Mouse (Mus musculus) midbrain, embryonic 11.5 days (tissue): Measurements from ENCODE around the gene Otud7a. TPM values are rescaled to one million over a fixed set of nuclear protein-coding genes. Genes with fewer than 3 reads are reported as not detected.

Experiments
- ATAC-seq: fragments of 200-750 bp; cut with Nextera tagmentation; 2 replicates; pipeline ENCODE4 v1.8.0; 2017; ENCODE audit warnings: moderate TSS enrichment, moderate library complexity; ENCODE audit not compliant: low FRiP score
- DNase-seq: peaks from one replicate; pipeline ENCODE4 v3.0.0; 2015; ENCODE audit warnings: low spot score; ENCODE audit errors: missing footprints
- H3K27ac ChIP-seq: fragments of 300-500 bp; sonication (generic); 2 replicates; pipeline ENCODE4 v1.5.1; 2014; ENCODE audit warnings: low read depth, low read length
- H3K27me3 ChIP-seq: fragments of 300-500 bp; sonication (generic); 2 replicates; pipeline ENCODE4 v1.6.1; 2014; ENCODE audit warnings: mild to moderate bottlenecking, low read length, moderate library complexity, mixed read lengths; ENCODE audit not compliant: control insufficient read depth, insufficient read depth
- H3K36me3 ChIP-seq: fragments of 300-500 bp; sonication (generic); 2 replicates; pipeline ENCODE4 v1.6.1; 2014; ENCODE audit warnings: mild to moderate bottlenecking, low read length, moderate library complexity, mixed read lengths; ENCODE audit not compliant: control insufficient read depth, insufficient read depth
- H3K4me1 ChIP-seq: fragments of 300-500 bp; sonication (generic); 2 replicates; pipeline ENCODE4 v1.6.1; 2014; ENCODE audit warnings: low read length; ENCODE audit not compliant: control insufficient read depth, insufficient read depth
- H3K4me2 ChIP-seq: fragments of 300-500 bp; sonication (generic); 2 replicates; pipeline ENCODE4 v1.6.1; 2014; ENCODE audit warnings: mild to moderate bottlenecking, moderate library complexity
- H3K4me3 ChIP-seq: fragments of 300-500 bp; sonication (generic); 2 replicates; pipeline ENCODE4 v1.5.1; 2014; ENCODE audit warnings: low read depth, low read length
- H3K9ac ChIP-seq: fragments of 300-500 bp; sonication (generic); 2 replicates; pipeline ENCODE4 v1.6.1; 2014; ENCODE audit warnings: low read length
- H3K9me3 ChIP-seq: fragments of 300-500 bp; sonication (generic); 2 replicates; pipeline ENCODE4 v1.6.1; 2016; ENCODE audit warnings: low read length; ENCODE audit not compliant: control insufficient read depth
- WGBS: fragments of 180-500 bp; shearing (Covaris S2); extraction: QIAGEN DNeasy Blood & Tissue Kit; methylation state at CpG from one replicate; pipeline ENCODE4 v1.1.7; 2014; 5-methylcytosine and 5-hydroxymethylcytosine counted together
- polyA plus RNA-seq: library from polyadenylated mRNA; unstranded; fragments of >200 nt; fragmentation: Nextera tagmentation; extraction: Ambion mirVana; gene quantifications from 2 replicates; pipeline ENCODE4 v1.2.1, GENCODE M21; 2014

Gene Otud7a
- polyA plus RNA-seq, 1 experiment from 2014 or later, result 1.8 TPM

DNA sequence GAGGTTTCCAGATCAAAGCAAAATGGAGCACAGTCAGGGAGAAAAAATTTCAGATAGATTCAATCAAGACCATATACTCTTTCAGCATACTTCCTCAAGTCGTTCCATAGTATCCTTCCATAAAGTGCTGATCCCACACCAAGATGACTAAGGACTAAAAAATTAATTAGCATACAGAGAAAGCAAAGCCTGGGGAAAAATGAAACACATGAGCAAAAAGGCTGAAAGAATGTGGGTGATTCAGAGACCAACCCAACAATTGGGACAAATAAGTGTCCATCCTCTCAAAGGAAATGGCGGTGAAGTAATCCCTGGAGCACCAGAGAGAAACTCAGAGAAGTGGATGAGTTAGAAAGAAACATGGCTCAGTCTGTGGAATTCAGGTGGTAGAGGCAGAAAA lies 38.5 kb downstream of the Otud7a start:
- Histone ChIP-seq H3K9me3 (no peaks in the 10 kb centered on the region), H3K4me1 (no peaks in the 10 kb centered on the region), H3K36me3 (no peaks in the 10 kb centered on the region), H3K27ac (no peak overlapping the region), H3K4me3 (no peak overlapping the region), H3K9ac (no peak overlapping the region), H3K27me3 (no peaks in the 10 kb centered on the region), H3K4me2 (no peak overlapping the region)
- 92% methylated on average over 2 of the region's 2 CpGs for WGBS
- DNase-seq (no peak), ATAC-seq (no peak)

DNA sequence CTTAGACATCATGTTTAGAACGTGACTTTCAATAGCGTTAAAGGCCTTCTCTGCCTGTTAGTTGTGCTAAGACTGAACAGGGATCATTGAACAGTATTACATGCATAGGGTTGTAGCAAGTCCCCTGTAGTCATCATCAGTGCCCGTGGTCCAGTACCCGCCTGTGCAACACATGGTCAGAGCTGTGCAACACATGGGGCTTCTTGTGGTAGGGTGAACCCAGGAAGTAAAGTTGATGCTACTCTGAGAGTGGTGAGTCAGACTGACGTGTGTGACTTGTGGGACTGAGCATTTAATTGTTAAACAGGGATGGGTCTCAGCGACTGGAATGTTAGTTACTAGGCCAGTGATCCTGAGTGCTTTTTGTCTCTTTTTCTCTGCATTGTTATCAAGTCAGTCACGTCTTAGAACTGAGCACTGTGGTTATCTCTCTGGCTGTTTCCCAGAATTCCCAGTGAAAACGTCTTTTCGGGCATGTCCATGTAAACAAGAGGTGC lies 52.5 kb downstream of the Otud7a start:
- Histone ChIP-seq H3K9me3 (no peaks in the 10 kb centered on the region), H3K4me1 (no peaks in the 10 kb centered on the region), H3K9ac (no peak overlapping the region), H3K27me3 (no peaks in the 10 kb centered on the region), H3K27ac (no peak overlapping the region), H3K4me3 (no peak overlapping the region), H3K36me3 (no peaks in the 10 kb centered on the region), H3K4me2 (no peak overlapping the region)
- WGBS, result 82% methylated on average over 9 of the region's 9 CpGs
- ATAC-seq (no peak), DNase-seq (no peak)

DNA sequence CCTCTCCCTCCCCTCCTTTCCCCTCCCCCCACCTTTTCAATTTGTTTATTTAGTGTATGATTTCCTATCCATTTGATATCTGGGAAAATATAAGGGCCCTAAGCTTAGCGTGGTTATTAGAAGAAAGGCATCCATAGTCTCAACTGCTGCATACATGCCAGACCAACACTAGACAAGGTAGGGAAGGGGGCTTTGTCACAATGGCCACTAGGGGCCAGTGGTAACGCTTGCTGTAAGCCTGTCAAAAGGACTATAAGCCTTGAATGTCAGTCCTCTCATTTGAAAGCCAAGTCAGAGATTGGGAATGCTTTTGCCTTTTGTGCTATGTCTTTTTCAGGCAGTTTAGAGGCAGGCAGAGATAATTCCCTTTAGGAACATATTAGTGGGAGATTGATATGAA lies 59.7 kb downstream of the Otud7a start:
- Histone ChIP-seq H3K4me2 (no peak overlapping the region), H3K36me3 (no peaks in the 10 kb centered on the region), H3K9ac (no peak overlapping the region), H3K4me3 (no peak overlapping the region), H3K27me3 (no peaks in the 10 kb centered on the region), H3K4me1 (no peaks in the 10 kb centered on the region), H3K27ac (no peak overlapping the region), H3K9me3 (no peaks in the 10 kb centered on the region)
- ATAC-seq (peak; percentile 85), DNase-seq (no peak)
- WGBS, result 34% methylated on average over 2 of the region's 2 CpGs

DNA sequence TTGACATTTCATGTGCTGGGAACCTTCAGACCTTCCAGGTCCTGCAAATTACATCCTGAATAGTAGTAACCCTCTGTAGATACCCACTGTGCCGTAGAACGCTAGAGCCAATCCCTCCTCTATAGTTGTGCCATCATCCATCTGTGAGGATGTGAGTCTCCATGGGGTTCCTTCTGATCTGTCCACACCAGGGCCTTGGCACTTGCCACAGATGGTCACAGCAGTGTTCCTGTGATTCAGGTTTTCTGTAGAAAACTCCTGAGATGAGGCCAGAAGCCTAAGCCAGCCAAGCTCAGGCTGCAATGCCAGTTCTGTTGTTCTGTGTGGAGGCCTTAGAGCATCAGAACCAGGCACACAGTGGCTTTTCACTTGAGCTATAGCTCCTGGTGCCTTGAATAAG lies 63.5 kb downstream of the Otud7a start:
- no peaks in the 10 kb centered on the region for H3K36me3 ChIP-seq
- no peak overlapping the region for H3K27ac ChIP-seq
- no peak overlapping the region for H3K4me3 ChIP-seq
- H3K4me2 ChIP-seq, result no peak overlapping the region
- no peaks in the 10 kb centered on the region for H3K4me1 ChIP-seq
- 94% methylated on average over 2 of the region's 2 CpGs for WGBS
- DNase-seq (no peak), ATAC-seq (no peak)
- H3K9ac ChIP-seq, result no peak overlapping the region
- no peaks in the 10 kb centered on the region for H3K27me3 ChIP-seq
- H3K9me3 ChIP-seq, result no peaks in the 10 kb centered on the region

DNA sequence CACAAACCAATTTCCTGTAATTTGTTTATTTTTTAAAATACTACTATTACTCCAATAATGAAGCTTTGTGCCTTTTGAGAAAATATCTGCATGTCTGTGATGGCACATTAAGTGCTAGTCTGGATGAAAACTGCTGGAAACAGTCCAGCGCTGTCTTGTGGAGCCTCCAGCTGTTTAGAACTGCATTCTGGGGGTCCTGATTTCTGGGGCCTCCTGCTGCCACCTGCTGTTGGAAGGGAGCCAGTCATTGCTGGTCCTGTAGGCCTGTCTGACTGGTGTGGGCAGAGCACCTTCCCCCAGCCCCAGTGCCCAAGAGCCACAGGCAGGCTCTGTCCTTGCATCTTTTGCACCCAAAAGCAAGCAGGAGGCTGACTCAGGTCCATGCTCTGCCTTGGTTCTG lies 65.3 kb downstream of the Otud7a start:
- no peaks in the 10 kb centered on the region for H3K9me3 ChIP-seq
- H3K4me3 ChIP-seq, result no peak overlapping the region
- no peaks in the 10 kb centered on the region for H3K27me3 ChIP-seq
- no peak for DNase-seq
- no peak overlapping the region for H3K27ac ChIP-seq
- WGBS, result 75% methylated on average over 1 of the region's 1 CpGs
- H3K36me3 ChIP-seq, result no peaks in the 10 kb centered on the region
- H3K4me1 ChIP-seq, result no peaks in the 10 kb centered on the region
- no peak overlapping the region for H3K4me2 ChIP-seq
- no peak overlapping the region for H3K9ac ChIP-seq
- no peak for ATAC-seq

DNA sequence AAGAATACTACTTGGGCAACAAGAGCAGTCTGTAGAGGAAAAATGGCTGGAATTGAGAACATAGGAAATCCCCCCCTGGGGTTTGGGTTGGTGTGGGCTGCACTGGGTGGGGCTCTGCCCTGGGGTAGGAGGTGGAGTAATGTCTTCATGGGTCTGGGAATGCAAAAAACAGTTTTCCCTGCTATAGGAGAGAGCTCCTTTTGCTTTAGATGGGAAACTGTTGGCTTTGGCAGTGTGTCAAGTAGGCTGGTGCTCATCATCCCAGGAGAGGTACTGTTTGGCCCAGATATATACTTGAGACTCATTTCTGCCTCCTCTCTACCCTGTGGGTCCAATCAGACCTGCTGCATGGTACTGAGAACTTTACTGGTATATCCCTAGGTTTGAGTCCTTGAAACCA lies 66.9 kb downstream of the Otud7a start:
- H3K36me3 ChIP-seq, result no peaks in the 10 kb centered on the region
- H3K4me2 ChIP-seq, result no peak overlapping the region
- H3K27ac ChIP-seq, result no peak overlapping the region
- no peaks in the 10 kb centered on the region for H3K9me3 ChIP-seq
- H3K9ac ChIP-seq, result no peak overlapping the region
- no peaks in the 10 kb centered on the region for H3K4me1 ChIP-seq
- no peak overlapping the region for H3K4me3 ChIP-seq
- ATAC-seq, result no peak
- no peaks in the 10 kb centered on the region for H3K27me3 ChIP-seq
- DNase-seq, result peak; percentile 37

GRCm38 (mm10) chr7:63512561-63512960 lies 68.0 kb downstream of the Otud7a start:
- DNase-seq (peak; percentile 65), ATAC-seq (no peak)
- Histone ChIP-seq H3K4me3 (no peak overlapping the region), H3K4me1 (no peaks in the 10 kb centered on the region), H3K27me3 (no peaks in the 10 kb centered on the region), H3K9me3 (no peaks in the 10 kb centered on the region), H3K36me3 (no peaks in the 10 kb centered on the region), H3K4me2 (no peak overlapping the region), H3K27ac (no peak overlapping the region), H3K9ac (no peak overlapping the region)
- 81% methylated on average over 2 of the region's 2 CpGs for WGBS

- Histone ChIP-seq H3K4me2 (no peak overlapping the region), H3K9ac (no peak overlapping the region), H3K27me3 (no peaks in the 10 kb centered on the region), H3K4me3 (no peak overlapping the region), H3K36me3 (no peaks in the 10 kb centered on the region), H3K27ac (no peak overlapping the region), H3K4me1 (no peaks in the 10 kb centered on the region), H3K9me3 (no peaks in the 10 kb centered on the region)
- WGBS, result 91% methylated on average over 5 of the region's 5 CpGs
- DNase-seq (peak; percentile 80), ATAC-seq (no peak)
These were observed 71.8 kb downstream of the Otud7a start for GRCm38 (mm10) chr7:63516141-63516895.

- H3K4me2 ChIP-seq, result no peak overlapping the region
- no peak overlapping the region for H3K9ac ChIP-seq
- H3K27ac ChIP-seq, result no peak overlapping the region
- H3K4me1 ChIP-seq, result no peaks in the 10 kb centered on the region
- H3K27me3 ChIP-seq, result no peaks in the 10 kb centered on the region
- no peak for DNase-seq
- H3K4me3 ChIP-seq, result no peak overlapping the region
- no peaks in the 10 kb centered on the region for H3K36me3 ChIP-seq
- WGBS, result 75% methylated on average over 1 of the region's 1 CpGs
- H3K9me3 ChIP-seq, result no peaks in the 10 kb centered on the region
- no peak for ATAC-seq
These were observed 75.7 kb downstream of the Otud7a start for GRCm38 (mm10) chr7:63520299-63520698.
